Mouse (Mus musculus) common myeloid progenitor, adult 5-6 weeks (primary cell): Measurements from ENCODE around the gene Ahcyl2. TPM values are rescaled to one million over a fixed set of nuclear protein-coding genes. Genes with fewer than 3 reads are reported as not detected.
"Not testable (repeated sequence)": the region's sequence is repeated elsewhere in the genome, so short reads cannot be mapped to it uniquely, and the experiment has no call there.

ENCODE experiments used
- ATAC-seq: replicated peaks from 2 replicates; pipeline ENCODE4 v1.8.0; 2016; ENCODE audit warnings: low read depth, mild to moderate bottlenecking, moderate TSS enrichment, inconsistent platforms; ENCODE audit not compliant: poor library complexity, severe bottlenecking
- total RNA-seq: library from RNA; stranded (forward); fragments of 200-1000, 187-1606 nt; gene quantifications from 2 replicates; pipeline ENCODE4 v1.2.3, GENCODE M21; 2017

Gene Ahcyl2
- total RNA-seq, 1 experiment from 2014 or later, result 25.4 TPM

- no peak for ATAC-seq
Observed at GRCm38 (mm10) chr6:29812076-29812475, 44.3 kb downstream of the Ahcyl2 start.

GRCm38 (mm10) chr6:29812651-29813050 lies 44.8 kb downstream of the Ahcyl2 start:
- ATAC-seq, result no peak

GRCm38 (mm10) chr6:29814616-29815015 lies 46.8 kb downstream of the Ahcyl2 start:
- no peak for ATAC-seq

GRCm38 (mm10) chr6:29815060-29815459 lies 47.2 kb downstream of the Ahcyl2 start:
- no peak for ATAC-seq

- ATAC-seq, result no peak
Observed at GRCm38 (mm10) chr6:29815634-29816033, 47.8 kb downstream of the Ahcyl2 start.

GRCm38 (mm10) chr6:29816371-29816770 lies 48.6 kb downstream of the Ahcyl2 start:
- ATAC-seq, result not testable (repeated sequence)

GRCm38 (mm10) chr6:29819309-29819708 lies 51.5 kb downstream of the Ahcyl2 start:
- ATAC-seq, result peak; percentile 52; the same call in 1 of the 2 replicates

GRCm38 (mm10) chr6:29820314-29820713 lies 52.5 kb downstream of the Ahcyl2 start:
- ATAC-seq, result no peak

GRCm38 (mm10) chr6:29820926-29821325 lies 53.1 kb downstream of the Ahcyl2 start:
- no peak for ATAC-seq

- no peak for ATAC-seq
Observed at GRCm38 (mm10) chr6:29821770-29822169, 54.0 kb downstream of the Ahcyl2 start.

- ATAC-seq, result peak; percentile 58
Observed at GRCm38 (mm10) chr6:29825302-29825701, 57.5 kb downstream of the Ahcyl2 start.

GRCm38 (mm10) chr6:29827291-29828242 lies 59.8 kb downstream of the Ahcyl2 start:
- peak; percentile 64 for ATAC-seq

GRCm38 (mm10) chr6:29828574-29829234 lies 60.9 kb downstream of the Ahcyl2 start:
- ATAC-seq, result peak; percentile 43; the same call in 1 of the 2 replicates

GRCm38 (mm10) chr6:29832356-29832755 lies 64.5 kb downstream of the Ahcyl2 start:
- ATAC-seq, result no peak

- ATAC-seq, result no peak
Observed at GRCm38 (mm10) chr6:29833117-29833516, 65.3 kb downstream of the Ahcyl2 start.

GRCm38 (mm10) chr6:29833568-29834255 lies 65.9 kb downstream of the Ahcyl2 start:
- no peak for ATAC-seq

- ATAC-seq, result no peak
Observed at GRCm38 (mm10) chr6:29835543-29836177, 67.8 kb downstream of the Ahcyl2 start.

GRCm38 (mm10) chr6:29837579-29837978 lies 69.8 kb downstream of the Ahcyl2 start:
- no peak for ATAC-seq

GRCm38 (mm10) chr6:29838531-29838930 lies 70.7 kb downstream of the Ahcyl2 start:
- no peak for ATAC-seq

GRCm38 (mm10) chr6:29840008-29840407 lies 72.2 kb downstream of the Ahcyl2 start:
- no peak for ATAC-seq
